Mouse (Mus musculus) thymus, postnatal 14 days (tissue): Measurements from ENCODE around the gene Gm27021.

ENCODE experiments used
- DNase-seq: peaks from one replicate; pipeline ENCODE4 v3.0.0; 2021

The Gm27021 gene

GRCm38 (mm10) chr8:120563348-120563724, 104.5 kb downstream of the Gm27021 start:
- no peak for DNase-seq

GRCm38 (mm10) chr8:120562680-120563347, 105.1 kb downstream of the Gm27021 start:
- DNase-seq, result no peak

GRCm38 (mm10) chr8:120561539-120562435, 106.1 kb downstream of the Gm27021 start:
- DNase-seq, result peak; percentile 78

- no peak for DNase-seq
Observed at GRCm38 (mm10) chr8:120560535-120560934, 107.3 kb downstream of the Gm27021 start.

GRCm38 (mm10) chr8:120559654-120560053, 108.2 kb downstream of the Gm27021 start:
- no peak for DNase-seq
